Mouse (Mus musculus) A20 (cell line): Measurements from ENCODE around the gene Ptx3.

Experiments used
- DNase-seq: peaks from one replicate; pipeline ENCODE4 v3.0.0-alpha.2; 2011; ENCODE audit warnings: low read depth, low spot score

Gene Ptx3

GRCm38 (mm10) chr3:66219655-66220191 lies at the start of gene Ptx3:
Gene Ptx3, plus strand, starts transcription at chr3:66219910.
- no peak for DNase-seq

- DNase-seq: no peak
These were observed 46.8 kb upstream of the Ptx3 start for GRCm38 (mm10) chr3:66172907-66173306.

GRCm38 (mm10) chr3:66179647-66180046 lies 40.1 kb upstream of the Ptx3 start:
- peak; percentile 11 for DNase-seq

- DNase-seq: no peak
These were observed 25.7 kb upstream of the Ptx3 start for GRCm38 (mm10) chr3:66193910-66194562.

GRCm38 (mm10) chr3:66208836-66209573 lies 10.7 kb upstream of the Ptx3 start:
- DNase-seq: no peak

- DNase-seq: no peak
These were observed 6.2 kb upstream of the Ptx3 start for GRCm38 (mm10) chr3:66213524-66213923.

- no peak for DNase-seq
These were observed 4.0 kb upstream of the Ptx3 start for GRCm38 (mm10) chr3:66215759-66216158.

GRCm38 (mm10) chr3:66220554-66221242 lies 988 bp downstream of the Ptx3 start:
- DNase-seq: no peak

GRCm38 (mm10) chr3:66221243-66221611 lies 1.5 kb downstream of the Ptx3 start:
- DNase-seq: no peak

GRCm38 (mm10) chr3:66224931-66225537 lies 5.3 kb downstream of the Ptx3 start:
- no peak for DNase-seq

GRCm38 (mm10) chr3:66236234-66236871 lies 16.6 kb downstream of the Ptx3 start:
- DNase-seq: peak; percentile 32

GRCm38 (mm10) chr3:66240476-66240875 lies 20.8 kb downstream of the Ptx3 start:
- no peak for DNase-seq

- DNase-seq: no peak
These were observed 32.1 kb downstream of the Ptx3 start for GRCm38 (mm10) chr3:66251842-66252241.

GRCm38 (mm10) chr3:66254504-66255105 lies 34.9 kb downstream of the Ptx3 start:
- DNase-seq: no peak

- DNase-seq: no peak
These were observed 42.6 kb downstream of the Ptx3 start for GRCm38 (mm10) chr3:66262319-66262718.

- no peak for DNase-seq
These were observed 43.6 kb downstream of the Ptx3 start for GRCm38 (mm10) chr3:66263270-66263669.
